Mouse (Mus musculus): ENCODE measurements around the gene Srsf6. TPM values are rescaled to one million over a fixed set of nuclear protein-coding genes. Genes with fewer than 3 reads are reported as not detected.
A peak's percentile ranks its signal among the peaks of the same experiment; 100 is the strongest.

Srsf6 gene
- polyA plus RNA-seq, 1 experiment from 2014 or later, result 214 TPM

GRCm38 (mm10) chr2:162905902-162906301, 25.4 kb upstream of the Srsf6 start:
- 62% methylated on average over 4 of the region's 4 CpGs for WGBS
- Histone ChIP-seq H3K9me3 (ENCODE audit: low read length) (no peaks in the 10 kb centered on the region), H3K4me2 (replicated peaks; ENCODE audit: low read depth, low read length) (no peak overlapping the region), H3K4me3 (ENCODE audit: low read length) (no peak overlapping the region), H3K27ac (ENCODE audit: low read length) (0 out of 2 replicates have a peak overlapping the region, but pooled peaks have one; percentile 60), H3K9ac (replicated peaks; ENCODE audit: low read length) (no peak overlapping the region), H3K36me3 (ENCODE audit: insufficient read depth, low read length) (no peaks in the 10 kb centered on the region), H3K27me3 (ENCODE audit: insufficient read depth, low read length) (peaks cover 4% of the 10 kb centered on the region), H3K4me1 (ENCODE audit: insufficient read depth, low read length) (no peaks in the 10 kb centered on the region)
- ATAC-seq (ENCODE audit: low FRiP score, low TSS enrichment), result peak; percentile 51; the same call in 1 of the 2 replicates

DNA sequence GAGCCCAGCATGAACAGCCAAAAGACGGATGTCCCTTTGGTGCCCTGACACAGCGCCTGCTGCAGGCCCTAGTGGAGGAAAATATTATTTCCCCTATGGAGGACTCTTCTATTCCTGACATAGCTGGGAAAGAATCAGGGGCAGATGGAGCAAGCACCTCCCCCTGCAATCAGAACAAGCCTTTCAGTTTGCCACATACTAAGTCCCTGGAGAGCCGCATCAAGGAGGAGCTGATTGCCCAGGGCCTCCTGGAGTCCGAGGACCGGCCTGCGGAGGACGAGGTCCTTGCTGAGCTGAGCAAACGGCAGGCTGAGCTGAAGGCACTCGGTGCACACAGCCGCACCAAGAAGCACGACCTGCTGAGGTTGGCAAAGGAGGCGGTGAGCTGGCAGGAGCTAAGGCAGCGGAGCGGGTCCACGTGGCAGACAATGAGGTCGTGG, 23.3 kb upstream of the Srsf6 start:
- H3K27me3 ChIP-seq (ENCODE audit: insufficient read depth, low read length), result peaks cover 4% of the 10 kb centered on the region
- no peak overlapping the region for H3K4me2 ChIP-seq (replicated peaks; ENCODE audit: low read depth, low read length)
- H3K9ac ChIP-seq (replicated peaks; ENCODE audit: low read length), result no peak overlapping the region
- H3K4me1 ChIP-seq (ENCODE audit: insufficient read depth, low read length), result no peaks in the 10 kb centered on the region
- H3K27ac ChIP-seq (ENCODE audit: low read length), result no peak overlapping the region
- H3K36me3 ChIP-seq (ENCODE audit: insufficient read depth, low read length), result no peaks in the 10 kb centered on the region
- no peak for ATAC-seq (ENCODE audit: low FRiP score, low TSS enrichment)
- no peaks in the 10 kb centered on the region for H3K9me3 ChIP-seq (ENCODE audit: low read length)
- no peak overlapping the region for H3K4me3 ChIP-seq (ENCODE audit: low read length)
- WGBS, result 50% methylated on average over 16 of the region's 16 CpGs

- no peak overlapping the region for H3K4me3 ChIP-seq (ENCODE audit: low read length)
- 79% methylated on average over 3 of the region's 3 CpGs for WGBS
- no peak for ATAC-seq (ENCODE audit: low FRiP score, low TSS enrichment)
Observed at GRCm38 (mm10) chr2:162914040-162914439, 17.3 kb upstream of the Srsf6 start.

GRCm38 (mm10) chr2:162914519-162914918, 16.8 kb upstream of the Srsf6 start:
- no peak overlapping the region for H3K27ac ChIP-seq (ENCODE audit: low read length)
- H3K4me1 ChIP-seq (ENCODE audit: insufficient read depth, low read length), result no peaks in the 10 kb centered on the region
- no peaks in the 10 kb centered on the region for H3K9me3 ChIP-seq (ENCODE audit: low read length)
- no peaks in the 10 kb centered on the region for H3K36me3 ChIP-seq (ENCODE audit: insufficient read depth, low read length)
- no peak overlapping the region for H3K4me3 ChIP-seq (ENCODE audit: low read length)
- 53% methylated on average over 2 of the region's 2 CpGs for WGBS
- H3K4me2 ChIP-seq (replicated peaks; ENCODE audit: low read depth, low read length), result no peak overlapping the region
- no peak for ATAC-seq (ENCODE audit: low FRiP score, low TSS enrichment)
- no peak overlapping the region for H3K9ac ChIP-seq (replicated peaks; ENCODE audit: low read length)
- H3K27me3 ChIP-seq (ENCODE audit: insufficient read depth, low read length), result no peaks in the 10 kb centered on the region

More at GRCm38 (mm10) chr2:162914040-162914439, 17.3 kb upstream of the Srsf6 start:
- Histone ChIP-seq H3K9ac (replicated peaks; ENCODE audit: low read length) (no peak overlapping the region), H3K27ac (ENCODE audit: low read length) (no peak overlapping the region), H3K36me3 (ENCODE audit: insufficient read depth, low read length) (no peaks in the 10 kb centered on the region), H3K9me3 (ENCODE audit: low read length) (no peaks in the 10 kb centered on the region), H3K4me1 (ENCODE audit: insufficient read depth, low read length) (no peaks in the 10 kb centered on the region), H3K4me2 (replicated peaks; ENCODE audit: low read depth, low read length) (no peak overlapping the region), H3K27me3 (ENCODE audit: insufficient read depth, low read length) (no peaks in the 10 kb centered on the region)

- H3K9me3 ChIP-seq (ENCODE audit: low read length), result no peaks in the 10 kb centered on the region
- H3K4me2 ChIP-seq (replicated peaks; ENCODE audit: low read depth, low read length), result no peak overlapping the region
- WGBS, result 44% methylated on average over 5 of the region's 5 CpGs
- peaks cover 4% of the 10 kb centered on the region; the same call in 1 of the 2 replicates for H3K27me3 ChIP-seq (ENCODE audit: insufficient read depth, low read length)
- no peak overlapping the region for H3K4me3 ChIP-seq (ENCODE audit: low read length)
- no peak overlapping the region for H3K9ac ChIP-seq (replicated peaks; ENCODE audit: low read length)
- no peaks in the 10 kb centered on the region for H3K4me1 ChIP-seq (ENCODE audit: insufficient read depth, low read length)
- H3K36me3 ChIP-seq (ENCODE audit: insufficient read depth, low read length), result no peaks in the 10 kb centered on the region
- no peak overlapping the region for H3K27ac ChIP-seq (ENCODE audit: low read length)
- no peak for ATAC-seq (ENCODE audit: low FRiP score, low TSS enrichment)
Observed at GRCm38 (mm10) chr2:162919926-162920325, 11.4 kb upstream of the Srsf6 start.

DNA sequence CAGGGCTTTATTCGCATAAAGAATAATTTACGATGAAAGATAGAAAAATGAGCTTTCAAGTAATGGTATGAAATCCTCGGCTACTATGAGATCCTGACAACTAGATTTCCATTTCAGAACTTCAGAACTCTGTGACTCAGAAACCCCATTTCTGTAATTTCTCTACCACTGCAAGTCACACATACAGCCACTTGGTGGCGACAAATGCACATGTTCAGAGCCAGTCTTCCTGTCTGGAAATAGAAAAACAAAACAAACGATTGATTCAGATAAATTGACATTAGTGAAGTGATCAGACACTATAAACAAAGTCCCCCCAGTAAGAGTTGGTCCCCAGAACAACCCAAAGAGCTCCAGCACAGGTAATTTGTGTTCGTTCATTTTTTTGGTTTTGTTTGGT, 9.1 kb upstream of the Srsf6 start:
- no peak overlapping the region for H3K4me3 ChIP-seq (ENCODE audit: low read length)
- H3K9me3 ChIP-seq (ENCODE audit: low read length), result no peaks in the 10 kb centered on the region
- WGBS, result 18% methylated on average over 6 of the region's 6 CpGs
- no peaks in the 10 kb centered on the region for H3K4me1 ChIP-seq (ENCODE audit: insufficient read depth, low read length)
- no peaks in the 10 kb centered on the region for H3K36me3 ChIP-seq (ENCODE audit: insufficient read depth, low read length)
- H3K27ac ChIP-seq (ENCODE audit: low read length), result no peak overlapping the region
- H3K9ac ChIP-seq (replicated peaks; ENCODE audit: low read length), result no peak overlapping the region
- H3K4me2 ChIP-seq (replicated peaks; ENCODE audit: low read depth, low read length), result no peak overlapping the region
- H3K27me3 ChIP-seq (ENCODE audit: insufficient read depth, low read length), result peaks cover 4% of the 10 kb centered on the region; the same call in 1 of the 2 replicates
- no peak for ATAC-seq (ENCODE audit: low FRiP score, low TSS enrichment)

DNA sequence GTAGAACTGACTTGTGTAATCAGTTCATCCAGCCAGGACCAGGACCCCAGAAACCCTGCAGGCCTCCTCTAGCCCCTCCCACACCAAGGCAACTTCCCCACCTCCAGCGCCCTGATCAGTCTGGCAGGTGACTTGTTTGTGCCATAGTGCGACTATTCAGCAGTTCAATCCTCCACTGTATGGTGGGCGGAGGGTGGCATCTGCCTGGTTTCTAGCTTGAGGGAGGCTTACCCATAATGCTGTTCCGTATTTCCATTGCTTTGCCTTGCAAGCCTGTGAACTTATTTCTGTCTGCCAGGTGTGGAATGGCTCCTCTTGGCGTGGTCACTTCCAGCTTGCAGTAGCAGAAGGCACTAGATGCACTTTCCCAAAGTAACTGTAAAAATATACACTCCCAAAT, 8.5 kb upstream of the Srsf6 start:
- no peaks in the 10 kb centered on the region for H3K4me1 ChIP-seq (ENCODE audit: insufficient read depth, low read length)
- no peak overlapping the region for H3K4me3 ChIP-seq (ENCODE audit: low read length)
- no peaks in the 10 kb centered on the region for H3K36me3 ChIP-seq (ENCODE audit: insufficient read depth, low read length)
- H3K27me3 ChIP-seq (ENCODE audit: insufficient read depth, low read length), result peaks cover 4% of the 10 kb centered on the region; the same call in 1 of the 2 replicates
- no peaks in the 10 kb centered on the region for H3K9me3 ChIP-seq (ENCODE audit: low read length)
- H3K27ac ChIP-seq (ENCODE audit: low read length), result no peak overlapping the region
- WGBS, result 82% methylated on average over 5 of the region's 5 CpGs
- no peak overlapping the region for H3K9ac ChIP-seq (replicated peaks; ENCODE audit: low read length)
- H3K4me2 ChIP-seq (replicated peaks; ENCODE audit: low read depth, low read length), result no peak overlapping the region
- no peak for ATAC-seq (ENCODE audit: low FRiP score, low TSS enrichment)

- Histone ChIP-seq H3K4me3 (ENCODE audit: low read length) (no peak overlapping the region), H3K4me1 (ENCODE audit: insufficient read depth, low read length) (0 out of 2 replicates have a peak, but pooled peaks cover 3% of the 10 kb centered on the region), H3K9me3 (ENCODE audit: low read length) (no peaks in the 10 kb centered on the region), H3K27me3 (ENCODE audit: insufficient read depth, low read length) (peaks cover 12% of the 10 kb centered on the region; the same call in 1 of the 2 replicates), H3K27ac (ENCODE audit: low read length) (no peak overlapping the region), H3K36me3 (ENCODE audit: insufficient read depth, low read length) (no peaks in the 10 kb centered on the region), H3K9ac (replicated peaks; ENCODE audit: low read length) (no peak overlapping the region), H3K4me2 (replicated peaks; ENCODE audit: low read depth, low read length) (no peak overlapping the region)
- 36% methylated on average over 5 of the region's 5 CpGs for WGBS
- ATAC-seq (ENCODE audit: low FRiP score, low TSS enrichment), result no peak
Observed at GRCm38 (mm10) chr2:162924126-162924525, 7.2 kb upstream of the Srsf6 start.

GRCm38 (mm10) chr2:162927918-162928585, 3.3 kb upstream of the Srsf6 start:
- H3K27ac ChIP-seq (ENCODE audit: low read length), result no peak overlapping the region
- WGBS, result 76% methylated on average over 3 of the region's 3 CpGs
- H3K36me3 ChIP-seq (ENCODE audit: insufficient read depth, low read length), result peaks cover 3% of the 10 kb centered on the region; the same call in 1 of the 2 replicates
- H3K4me3 ChIP-seq (ENCODE audit: low read length), result no peak overlapping the region
- no peaks in the 10 kb centered on the region for H3K9me3 ChIP-seq (ENCODE audit: low read length)
- H3K9ac ChIP-seq (replicated peaks; ENCODE audit: low read length), result no peak overlapping the region
- peaks cover 15% of the 10 kb centered on the region; the same call in 1 of the 2 replicates for H3K27me3 ChIP-seq (ENCODE audit: insufficient read depth, low read length)
- H3K4me1 ChIP-seq (ENCODE audit: insufficient read depth, low read length), result peaks cover 24% of the 10 kb centered on the region
- no peak for ATAC-seq (ENCODE audit: low FRiP score, low TSS enrichment)
- H3K4me2 ChIP-seq (replicated peaks; ENCODE audit: low read depth, low read length), result no peak overlapping the region

DNA sequence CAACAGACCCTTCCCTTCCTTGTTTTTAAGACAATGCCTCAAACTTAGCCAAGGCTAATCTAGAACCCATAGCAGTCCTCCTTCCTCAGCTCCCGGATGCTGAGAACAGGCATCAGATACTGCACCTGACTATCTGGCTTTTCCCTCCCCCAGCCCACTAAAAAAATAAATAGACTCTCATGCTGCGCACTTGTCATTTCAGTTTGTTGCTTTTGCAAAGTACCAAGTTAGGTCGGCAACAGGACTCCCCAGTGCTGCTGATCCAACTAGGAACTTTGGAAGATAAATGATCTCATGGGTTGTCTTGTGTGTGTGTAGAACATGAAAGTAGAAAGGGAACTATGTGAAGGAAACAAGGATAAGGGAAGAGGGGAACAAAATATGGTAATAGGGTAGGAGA, 1.6 kb upstream of the Srsf6 start:
- Histone ChIP-seq H3K9ac (replicated peaks; ENCODE audit: low read length) (no peak overlapping the region), H3K9me3 (ENCODE audit: low read length) (no peaks in the 10 kb centered on the region), H3K4me1 (ENCODE audit: insufficient read depth, low read length) (peaks cover 28% of the 10 kb centered on the region), H3K4me2 (replicated peaks; ENCODE audit: low read depth, low read length) (no peak overlapping the region), H3K27ac (ENCODE audit: low read length) (no peak overlapping the region), H3K27me3 (ENCODE audit: insufficient read depth, low read length) (peaks cover 15% of the 10 kb centered on the region; the same call in 1 of the 2 replicates), H3K4me3 (ENCODE audit: low read length) (no peak overlapping the region), H3K36me3 (ENCODE audit: insufficient read depth, low read length) (peaks cover 19% of the 10 kb centered on the region)
- no peak for ATAC-seq (ENCODE audit: low FRiP score, low TSS enrichment)
- 53% methylated on average over 3 of the region's 3 CpGs for WGBS

Data from kidney, embryonic 16.5 days (tissue).